Mouse (Mus musculus): ENCODE measurements around the gene Cox11.

GRCm38 (mm10) chr11:90675479-90676110, 37.6 kb downstream of the Cox11 start:
- TF ChIP-seq CTCF (IDR thresholded peaks at IDR 0.05): no peak
- no peak for TF ChIP-seq EP300 (IDR thresholded peaks at IDR 0.05)

Data from lung, postnatal 0 days (tissue).